Mouse (Mus musculus) heart, adult 2 months (tissue): ENCODE results near the gene Commd9.

Experiments
- CTCF ChIP-seq: fragments of 200-600 bp; IDR thresholded peaks from 2 replicates; pipeline ENCODE4 v1.8.1; 2022; ENCODE audit warnings: antibody characterized with exemption, mild to moderate bottlenecking, moderate library complexity
- POLR2A ChIP-seq: fragments of 200-500 bp; IDR thresholded peaks from 2 replicates; pipeline ENCODE4 v1.6.1; 2011; ENCODE audit warnings: mild to moderate bottlenecking, low read depth, low read length, control low read depth; ENCODE audit not compliant: insufficient read depth

DNA sequence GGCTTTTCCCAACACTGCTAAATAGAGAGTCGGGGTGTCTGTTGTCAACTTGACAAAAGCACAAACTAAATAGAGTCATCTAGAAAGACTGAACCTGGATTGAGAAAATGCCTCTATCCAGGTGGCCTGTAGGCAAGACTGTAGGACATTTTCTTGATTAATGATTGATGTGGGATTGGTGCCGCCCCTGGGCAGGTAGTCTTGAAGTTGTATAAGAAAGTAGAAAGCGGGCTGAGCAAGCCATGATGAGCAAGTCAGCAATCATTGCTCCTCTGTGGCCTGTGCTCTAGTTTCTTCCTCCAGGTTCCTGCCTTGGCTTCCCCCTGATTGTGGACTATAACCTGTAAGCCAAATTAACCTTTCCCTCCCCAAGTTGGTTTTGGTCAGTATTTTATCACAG is 8.1 kb downstream of the Commd9 start:
- TF ChIP-seq CTCF (no peak), POLR2A (no peak)
